ENCODE assay signal across 24 mouse cellular contexts in genomic region chr16:43773506-43773905, GRCm38 (mm10). TPM values are rescaled to one million over a fixed set of nuclear protein-coding genes. Genes with fewer than 3 reads are reported as not detected.
"Had no signal": no experiment of that assay in that cellular context is flagged by ENCODE, and none has a peak within 500 bp of the region (broad histone marks: within the 10 kb centered on the region; RNA-seq: fewer than 3 reads in every experiment).

No protein-coding gene starts in this region.

- DNase-seq: kidney, postnatal 14 days; kidney, postnatal 4 days; left cerebral cortex, postnatal 4 days; liver, postnatal 0 days; lung, embryonic 14.5 days; retina, postnatal 1 day; right cerebral cortex, postnatal 25 days; spleen, adult 18-20 months; thymus, postnatal 25 days had no signal

- H3K36me3 ChIP-seq: limb, embryonic 12.5 days; limb, embryonic 15.5 days; midbrain, embryonic 10.5 days; midbrain, embryonic 15.5 days; neural tube, embryonic 12.5 days; neural tube, embryonic 15.5 days; stomach, embryonic 15.5 days had no signal

- H3K27me3 ChIP-seq: limb, embryonic 12.5 days; limb, embryonic 15.5 days; midbrain, embryonic 15.5 days; neural tube, embryonic 12.5 days; neural tube, embryonic 15.5 days; stomach, embryonic 15.5 days had no signal

- H3K4me3 ChIP-seq: limb, embryonic 12.5 days; limb, embryonic 15.5 days; midbrain, embryonic 10.5 days; midbrain, embryonic 15.5 days; neural tube, embryonic 12.5 days; neural tube, embryonic 15.5 days; stomach, embryonic 15.5 days had no signal

- H3K9ac ChIP-seq: limb, embryonic 12.5 days; limb, embryonic 15.5 days; liver, embryonic 14.5 days; liver, postnatal 0 days; lung, embryonic 14.5 days; midbrain, embryonic 15.5 days; neural tube, embryonic 12.5 days; neural tube, embryonic 15.5 days; stomach, embryonic 15.5 days had no signal

- H3K27ac ChIP-seq: limb, embryonic 12.5 days; limb, embryonic 15.5 days; liver, embryonic 14.5 days; macrophage; midbrain, embryonic 10.5 days; midbrain, embryonic 15.5 days; neural tube, embryonic 12.5 days; neural tube, embryonic 15.5 days; stomach, embryonic 15.5 days had no signal

- H3K9me3 ChIP-seq: limb, embryonic 12.5 days; limb, embryonic 15.5 days; midbrain, embryonic 10.5 days; midbrain, embryonic 15.5 days; neural tube, embryonic 12.5 days; neural tube, embryonic 15.5 days; stomach, embryonic 15.5 days had no signal

- ATAC-seq: liver, postnatal 0 days; lung, postnatal 0 days; midbrain, embryonic 15.5 days had no signal

- H3K4me2 ChIP-seq: limb, embryonic 12.5 days; limb, embryonic 15.5 days; liver, embryonic 11.5 days; lung, embryonic 14.5 days; midbrain, embryonic 15.5 days; neural tube, embryonic 12.5 days; neural tube, embryonic 15.5 days; stomach, embryonic 15.5 days had no signal

- H3K4me1 ChIP-seq: limb, embryonic 12.5 days; limb, embryonic 15.5 days; midbrain, embryonic 10.5 days; midbrain, embryonic 15.5 days; neural tube, embryonic 12.5 days; neural tube, embryonic 15.5 days; stomach, embryonic 15.5 days had no signal

RNA-seq across cellular contexts. Expression of gene Drd3, which starts 19.7 kb away (rescaled TPM):
- total RNA-seq: layer of hippocampus, adult 18-20 months; megakaryocyte, adult 5-6 weeks had no signal
- polyA plus RNA-seq: kidney, embryonic 16.5 days; limb, embryonic 12.5 days; liver, embryonic 11.5 days; liver, embryonic 14.5 days; liver, postnatal 0 days; lung, embryonic 14.5 days; lung, postnatal 0 days; macrophage; midbrain, embryonic 10.5 days; midbrain, embryonic 15.5 days; neural tube, embryonic 12.5 days; neural tube, embryonic 15.5 days; thymus, postnatal 0 days had no signal
